Mouse (Mus musculus): Measurements from ENCODE around the gene Trim32. TPM values are rescaled to one million over a fixed set of nuclear protein-coding genes. Genes with fewer than 3 reads are reported as not detected.

Trim32 gene
- 118 TPM for polyA plus RNA-seq (2015; fragmentation: Illumina TruSeq; extraction: RNeasy Lipid Tissue Mini Kit (QIAGEN cat#74804); ENCODE audit: low read depth, low replicate concordance)

DNA sequence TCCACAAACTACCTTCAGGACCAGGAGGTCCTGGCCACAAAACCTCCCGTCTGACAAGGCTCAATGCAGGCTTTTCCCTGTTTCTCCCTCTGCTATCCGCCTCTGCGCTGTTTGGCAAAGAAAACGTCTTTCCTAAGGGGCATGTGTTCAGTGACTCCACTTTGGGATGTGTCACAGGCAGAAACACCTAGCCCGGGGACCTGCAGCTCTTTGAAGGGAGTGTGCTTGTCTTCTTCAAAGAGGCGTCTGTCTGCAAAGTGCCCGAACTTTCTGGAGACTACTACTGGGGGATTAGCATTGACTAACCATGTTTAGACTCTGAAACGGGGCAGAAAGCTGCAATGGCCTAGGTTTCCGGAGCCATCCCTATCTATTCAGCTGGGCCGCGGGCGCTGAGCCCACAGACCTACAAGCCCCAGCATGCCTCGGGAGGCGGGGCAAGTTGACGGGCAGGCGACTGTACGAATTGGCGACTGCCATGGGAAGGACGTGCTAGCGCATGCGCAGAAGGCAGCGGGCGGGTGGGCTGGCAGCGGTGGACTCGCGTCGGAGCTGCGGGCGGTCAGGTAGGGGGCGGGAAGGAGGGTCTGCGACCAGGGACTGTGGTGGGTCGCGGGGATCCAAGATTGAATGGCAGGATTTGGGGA, at the start of gene Trim32:
Gene Trim32, plus strand, starts transcription at position 483 of the 647 bp plus-strand sequence.

Data from brain, adult 10 weeks (tissue).